Mouse (Mus musculus) CH12.LX (cell line): ENCODE data around the gene Dnmbp. TPM values are rescaled to one million over a fixed set of nuclear protein-coding genes. Genes with fewer than 3 reads are reported as not detected.

Experiments used
- DNase-seq: peaks from one replicate; pipeline ENCODE4 v3.0.0-alpha.2; 2013; ENCODE audit errors: extremely low read depth
- H3K27ac ChIP-seq: 2 replicates; pipeline ENCODE4 v1.5.1; 2012; ENCODE audit warnings: low read depth, mild to moderate bottlenecking, control low read depth, moderate library complexity; ENCODE audit not compliant: insufficient read depth
- H3K27me3 ChIP-seq: replicated peaks from 2 replicates; pipeline ENCODE3; 2012; ENCODE audit warnings: inconsistent platforms
- H3K36me3 ChIP-seq, 2 experiments: replicated peaks in 1 of 2; 2 replicates each; pipeline versions ENCODE3 to v1.6.1; 2012; ENCODE audit warnings: inconsistent platforms in 1 of 2, low read length in 1 of 2, mild to moderate bottlenecking in 1 of 2, mixed read lengths in 1 of 2, moderate library complexity in 1 of 2; ENCODE audit not compliant: control insufficient read depth in 1 of 2, insufficient read depth in 1 of 2
- H3K4me1 ChIP-seq, 2 experiments: 2 replicates each; pipeline ENCODE4 v1.6.1; 2012; ENCODE audit warnings: inconsistent platforms in 1 of 2, moderate library complexity in 1 of 2; ENCODE audit not compliant: insufficient read depth in 2 of 2, control insufficient read depth in 1 of 2
- H3K4me2 ChIP-seq: 2 replicates; pipeline ENCODE4 v1.6.1; 2012; ENCODE audit warnings: low read depth, mild to moderate bottlenecking, control low read depth; ENCODE audit not compliant: poor library complexity, insufficient read depth, severe bottlenecking
- H3K4me3 ChIP-seq, 3 experiments: fragments of 150-350 bp in 1 of 3; sonication (generic) in 1 of 3; replicated peaks in 1 of 3; 2 replicates each; pipeline versions ENCODE3 to v1.5.1; 2011 to 2012; ENCODE audit warnings: low read depth in 2 of 3, low read length in 2 of 3, mild to moderate bottlenecking in 2 of 3, moderate library complexity in 2 of 3, control low read depth in 1 of 3, improper control_type of control experiment in 1 of 3, inconsistent platforms in 1 of 3, mixed read lengths in 1 of 3; ENCODE audit not compliant: poor library complexity in 1 of 3
- H3K79me2 ChIP-seq: replicated peaks from 2 replicates; pipeline ENCODE4 v1.6.1; 2012; ENCODE audit warnings: mild to moderate bottlenecking, moderate library complexity; ENCODE audit not compliant: control insufficient read depth, poor library complexity, insufficient read depth, severe bottlenecking; ENCODE audit errors: extremely low read depth
- H3K9ac ChIP-seq: 2 replicates; pipeline ENCODE4 v1.6.1; 2012; ENCODE audit warnings: low read depth, mild to moderate bottlenecking, control low read depth, moderate library complexity; ENCODE audit not compliant: insufficient read depth
- H3K9me3 ChIP-seq: replicated peaks from 2 replicates; pipeline ENCODE3; 2012; ENCODE audit warnings: low read length, inconsistent platforms, mixed read lengths
- CHD1 ChIP-seq: IDR thresholded peaks from 2 replicates; pipeline ENCODE4 v1.6.1; 2012; ENCODE audit warnings: low read depth, low read length, improper control_type of control experiment, inconsistent platforms
- CHD2 ChIP-seq: IDR thresholded peaks from 2 replicates; pipeline ENCODE4 v1.6.1; 2011; ENCODE audit warnings: low read length, improper control_type of control experiment
- CTCF ChIP-seq, 2 experiments: IDR thresholded peaks in 1 of 2; conservative IDR thresholded peaks in 1 of 2; 2 replicates each; pipeline ENCODE4 v1.5.1; 2011 to 2012; ENCODE audit warnings: low read depth in 2 of 2, low read length in 2 of 2, improper control_type of control experiment in 1 of 2, inconsistent platforms in 1 of 2, mild to moderate bottlenecking in 1 of 2, moderate library complexity in 1 of 2
- GABPA ChIP-seq: IDR thresholded peaks from 2 replicates; pipeline ENCODE4 v1.6.1; 2012; ENCODE audit warnings: low read depth, low read length, improper control_type of control experiment, inconsistent platforms; ENCODE audit not compliant: insufficient replicate concordance
- IRF4 ChIP-seq: IDR thresholded peaks from 2 replicates; pipeline ENCODE4 v1.6.1; 2014; ENCODE audit warnings: low read depth, mild to moderate bottlenecking, inconsistent platforms, low read length, improper control_type of control experiment
- JUND ChIP-seq: conservative IDR thresholded peaks from 2 replicates; pipeline ENCODE4 v1.6.1; 2011; ENCODE audit warnings: low read depth, low read length, improper control_type of control experiment
- KAT2A ChIP-seq: IDR thresholded peaks from 2 replicates; pipeline ENCODE4 v1.6.1; 2012; ENCODE audit warnings: low read length, improper control_type of control experiment, inconsistent platforms; ENCODE audit not compliant: insufficient replicate concordance
- MAFK ChIP-seq: IDR thresholded peaks from 2 replicates; pipeline ENCODE4 v1.6.1; 2011; ENCODE audit warnings: low read length, improper control_type of control experiment; ENCODE audit not compliant: insufficient replicate concordance
- MAX ChIP-seq: IDR thresholded peaks from 2 replicates; pipeline ENCODE4 v1.6.1; 2011; ENCODE audit warnings: low read length, improper control_type of control experiment
- MAZ ChIP-seq: IDR thresholded peaks from 2 replicates; pipeline ENCODE4 v1.6.1; 2012; ENCODE audit warnings: low read depth, mild to moderate bottlenecking, inconsistent platforms, low read length, improper control_type of control experiment, moderate library complexity
- MEF2A ChIP-seq: IDR thresholded peaks from 2 replicates; pipeline ENCODE4 v1.6.1; 2014; ENCODE audit warnings: low read depth, mild to moderate bottlenecking, inconsistent platforms, low read length, improper control_type of control experiment, borderline replicate concordance
- MYC ChIP-seq: IDR thresholded peaks from 2 replicates; pipeline ENCODE4 v1.6.1; 2011; ENCODE audit warnings: low read depth, mild to moderate bottlenecking, improper control_type of control experiment, low read length
- NELFE ChIP-seq: IDR thresholded peaks from 2 replicates; pipeline ENCODE4 v1.6.1; 2011; ENCODE audit warnings: low read depth, low read length, improper control_type of control experiment
- NRF1 ChIP-seq: IDR thresholded peaks from 2 replicates; pipeline ENCODE4 v1.6.1; 2014; ENCODE audit warnings: low read depth, mild to moderate bottlenecking, inconsistent platforms, low read length, improper control_type of control experiment, moderate library complexity
- PAX5 ChIP-seq: IDR thresholded peaks from 2 replicates; pipeline ENCODE4 v1.6.1; 2012; ENCODE audit warnings: low read length, inconsistent platforms, mixed read lengths
- POLR2A ChIP-seq: IDR thresholded peaks from 2 replicates; pipeline ENCODE4 v1.6.1; 2011; ENCODE audit warnings: low read depth, mild to moderate bottlenecking, improper control_type of control experiment, low read length
- RAD21 ChIP-seq: IDR thresholded peaks from 2 replicates; pipeline ENCODE4 v1.6.1; 2011; ENCODE audit warnings: low read depth, mild to moderate bottlenecking, low read length, improper control_type of control experiment, moderate library complexity
- RCOR1 ChIP-seq: conservative IDR thresholded peaks from 2 replicates; pipeline ENCODE4 v1.6.1; 2012; ENCODE audit warnings: low read depth, mild to moderate bottlenecking, inconsistent platforms, low read length, improper control_type of control experiment
- TBP ChIP-seq: conservative IDR thresholded peaks from 2 replicates; pipeline ENCODE4 v1.6.1; 2011; ENCODE audit warnings: low read depth, low read length, improper control_type of control experiment
- TCF12 ChIP-seq: IDR thresholded peaks from 2 replicates; pipeline ENCODE4 v1.6.1; 2014; ENCODE audit warnings: low read depth, mild to moderate bottlenecking, inconsistent platforms, low read length, improper control_type of control experiment
- UBTF ChIP-seq: IDR thresholded peaks from 2 replicates; pipeline ENCODE4 v1.6.1; 2012; ENCODE audit warnings: low read depth, mild to moderate bottlenecking, inconsistent platforms, low read length, improper control_type of control experiment, moderate library complexity
- USF1 ChIP-seq: IDR thresholded peaks from 2 replicates; pipeline ENCODE4 v1.6.1; 2014; ENCODE audit warnings: low read depth, mild to moderate bottlenecking, inconsistent platforms, low read length, improper control_type of control experiment
- USF2 ChIP-seq: conservative IDR thresholded peaks from 2 replicates; pipeline ENCODE4 v1.6.1; 2011; ENCODE audit warnings: low read depth, low read length, improper control_type of control experiment
- ZC3H11A ChIP-seq: IDR thresholded peaks from 2 replicates; pipeline ENCODE4 v1.6.1; 2012; ENCODE audit warnings: low read depth, mild to moderate bottlenecking, inconsistent platforms, low read length, improper control_type of control experiment
- ZKSCAN1 ChIP-seq: IDR thresholded peaks from 2 replicates; pipeline ENCODE4 v1.6.1; 2012; ENCODE audit warnings: low read depth, inconsistent platforms, low read length, improper control_type of control experiment, borderline replicate concordance
- ZMIZ1 ChIP-seq: IDR thresholded peaks from 2 replicates; pipeline ENCODE4 v1.6.1; 2012; ENCODE audit warnings: low read depth, mild to moderate bottlenecking, inconsistent platforms, low read length, improper control_type of control experiment
- ZNF384 ChIP-seq: IDR thresholded peaks from 2 replicates; pipeline ENCODE4 v1.6.1; 2012; ENCODE audit warnings: low read depth, low read length, improper control_type of control experiment, inconsistent platforms
- dilution Hi-C: fragments of 300-500 bp; cut with MboI; formaldehyde crosslinking; loops from 2 replicates; pipeline ENCODE4 v1.14.3; 2020; ENCODE audit warnings: low sequenced_read_pairs; ENCODE audit not compliant: extremely low pct_unique_long_range_greater_than_20kb, extremely low pct_ligation_motif_present
- in situ Hi-C: fragments of 300-500 bp; cut with MboI; formaldehyde crosslinking; loops from 3 replicates; pipeline ENCODE4 v1.14.3; 2019; ENCODE audit warnings: low sequenced_read_pairs, low pct_ligation_motif_present, low pct_unique_long_range_greater_than_20kb, mixed read lengths
- polyA plus RNA-seq: library from polyadenylated mRNA; unstranded; fragments of >175 nt; gene quantifications from 2 replicates; pipeline ENCODE4 v1.2.1, GENCODE M21; 2012; ENCODE audit warnings: low read depth; ENCODE audit not compliant: insufficient read length
- total RNA-seq, 2 experiments: library from RNA; depleted of rRNA; stranded (reverse); fragments of 300-350 nt in 1 of 2; fragments of >200 nt in 1 of 2; gene quantifications; 2 replicates each; pipeline ENCODE4 v1.2.3; 2012 to 2014

Dnmbp gene
- total and polyA plus RNA-seq, 3 experiments, result 1.8 to 5.4 (median 2.3) TPM

- dilution Hi-C loops, result no loop called here
- DNase-seq, result no peak
- in situ Hi-C loops, result no loop called here
- Histone ChIP-seq H3K4me3 (peak overlapping the region in 1 of 3 experiments; percentile 3), H3K79me2 (no peaks in the 10 kb centered on the region), H3K4me1 (peaks cover 4 to 13% of the 10 kb centered on the region in 2 experiments; a peak in 2 of 4 replicates), H3K27ac (no peak overlapping the region)
- no peak for TF ChIP-seq ZNF384
- TF ChIP-seq MAX, result no peak
- TF ChIP-seq ZKSCAN1, result no peak
- no peak for TF ChIP-seq CHD1
- no peak for TF ChIP-seq MAFK
- TF ChIP-seq JUND, result no peak
- no peak for TF ChIP-seq IRF4
- TF ChIP-seq CHD2, result no peak
- no peak for TF ChIP-seq ZMIZ1
- no peak for TF ChIP-seq CTCF (conservative IDR thresholded peaks at IDR 0.05 in 1 of 2, IDR thresholded peaks at IDR 0.05 in 1 of 2; ENCODE audit: low read depth in 2 of 2, low read length in 2 of 2)
- TF ChIP-seq NELFE, result no peak
- TF ChIP-seq POLR2A, result no peak
- TF ChIP-seq TBP, result no peak
- no peak for TF ChIP-seq RAD21
- no peak for TF ChIP-seq RCOR1
- TF ChIP-seq, all 38 proteins: peak for 0
- no peaks in the 10 kb centered on the region for H3K27me3 ChIP-seq
- no peak overlapping the region for H3K9ac ChIP-seq
- H3K9me3 ChIP-seq, result peaks cover 4% of the 10 kb centered on the region
- H3K36me3 ChIP-seq, result peaks cover 0 to 14% of the 10 kb centered on the region in 2 experiments
- peak overlapping the region; percentile 12; the same call in 1 of the 2 replicates for H3K4me2 ChIP-seq
Measured at GRCm38 (mm10) chr19:43921410-43921809, 18.6 kb downstream of the Dnmbp start.

DNA sequence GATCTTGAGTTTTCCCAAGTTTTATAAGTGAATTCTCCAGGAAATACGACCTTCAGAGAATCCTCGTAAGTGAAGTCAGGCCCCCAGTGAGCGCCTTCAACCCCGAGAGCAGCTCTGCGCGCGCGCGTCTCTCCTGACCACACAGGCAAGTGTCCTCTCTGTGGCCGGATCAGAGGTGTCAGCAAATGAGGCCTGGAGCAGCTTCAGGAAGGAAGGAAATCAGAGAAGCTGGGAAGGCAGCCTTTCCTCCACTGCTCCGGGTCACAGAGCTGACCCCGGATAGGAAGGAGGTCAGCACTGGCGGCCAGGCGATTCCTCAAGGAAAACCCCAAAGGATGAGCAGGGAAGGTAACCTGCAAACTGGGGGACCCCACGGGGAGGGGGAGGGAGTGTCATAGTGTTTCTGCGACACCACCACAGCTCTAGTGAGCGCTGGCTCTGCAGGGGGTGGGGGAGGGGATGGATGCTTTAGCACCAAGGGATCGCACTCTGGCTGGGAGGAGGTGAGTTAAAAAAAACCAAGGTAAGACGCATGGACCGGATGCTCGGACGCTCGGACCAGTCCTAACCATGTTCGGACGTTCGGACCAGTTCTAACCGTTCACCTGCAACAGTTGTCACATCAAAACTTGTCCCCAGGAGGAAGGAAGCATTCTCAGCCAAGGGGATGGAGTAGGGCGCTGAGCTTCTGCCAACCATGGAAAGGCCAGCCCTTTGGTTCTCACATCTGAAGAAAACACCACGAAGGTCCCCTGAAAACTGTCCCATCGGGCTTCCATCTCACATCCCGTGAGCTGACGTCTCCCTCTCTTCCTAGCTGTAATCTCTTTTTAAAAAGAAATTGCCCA, 19.3 kb downstream of the Dnmbp start:
- DNase-seq, result no peak
- dilution Hi-C loops, result no loop called here
- Histone ChIP-seq H3K27me3 (no peaks in the 10 kb centered on the region), H3K4me2 (no peak overlapping the region), H3K4me3 (no peak overlapping the region), H3K79me2 (no peaks in the 10 kb centered on the region), H3K9ac (no peak overlapping the region), H3K27ac (no peak overlapping the region), H3K9me3 (peaks cover 4% of the 10 kb centered on the region), H3K36me3 (peaks cover 0 to 14% of the 10 kb centered on the region in 2 experiments), H3K4me1 (peaks cover 4 to 13% of the 10 kb centered on the region in 2 experiments; a peak in 2 of 4 replicates)
- TF ChIP-seq NELFE, result no peak
- no peak for TF ChIP-seq NRF1
- no peak for TF ChIP-seq MEF2A
- TF ChIP-seq TCF12, result no peak
- TF ChIP-seq KAT2A, result no peak
- TF ChIP-seq MYC, result no peak
- no peak for TF ChIP-seq MAZ
- TF ChIP-seq RCOR1, result no peak
- no peak for TF ChIP-seq USF2
- no peak for TF ChIP-seq USF1
- TF ChIP-seq GABPA, result no peak
- TF ChIP-seq JUND, result no peak
- no peak for TF ChIP-seq ZC3H11A
- TF ChIP-seq ZKSCAN1, result no peak
- TF ChIP-seq TBP, result no peak
- TF ChIP-seq UBTF, result no peak
- no peak for TF ChIP-seq PAX5
- in situ Hi-C loops, result no loop called here
